Mouse (Mus musculus) forebrain, embryonic 12.5 days (tissue): ENCODE data around the gene Map4k2. TPM values are rescaled to one million over a fixed set of nuclear protein-coding genes. Genes with fewer than 3 reads are reported as not detected.

Source experiments
- ATAC-seq: fragments of 200-750 bp; cut with Nextera tagmentation; 2 replicates; pipeline ENCODE4 v1.8.0; 2017; ENCODE audit warnings: moderate TSS enrichment; ENCODE audit not compliant: low FRiP score
- H3K27ac ChIP-seq: fragments of 300-500 bp; sonication (generic); 2 replicates; pipeline ENCODE4 v1.5.1; 2016; ENCODE audit warnings: mild to moderate bottlenecking
- H3K27me3 ChIP-seq: fragments of 300-500 bp; sonication (generic); 2 replicates; pipeline ENCODE4 v1.6.1; 2016; ENCODE audit warnings: mild to moderate bottlenecking
- H3K36me3 ChIP-seq: fragments of 300-500 bp; sonication (generic); replicated peaks from 2 replicates; pipeline ENCODE4 v1.6.1; 2016; ENCODE audit warnings: mild to moderate bottlenecking
- H3K4me1 ChIP-seq: fragments of 300-500 bp; sonication (generic); 2 replicates; pipeline ENCODE4 v1.6.1; 2016
- H3K4me2 ChIP-seq: fragments of 300-500 bp; sonication (generic); 2 replicates; pipeline ENCODE4 v1.6.1; 2016; ENCODE audit warnings: mild to moderate bottlenecking, moderate library complexity
- H3K4me3 ChIP-seq: fragments of 300-500 bp; sonication (generic); replicated peaks from 2 replicates; pipeline ENCODE4 v1.5.1; 2016; ENCODE audit warnings: mild to moderate bottlenecking
- H3K9ac ChIP-seq: fragments of 300-500 bp; sonication (generic); 2 replicates; pipeline ENCODE4 v1.6.1; 2016; ENCODE audit warnings: mild to moderate bottlenecking
- H3K9me3 ChIP-seq: fragments of 300-500 bp; sonication (generic); 2 replicates; pipeline ENCODE4 v1.6.1; 2016
- WGBS: fragments of 180-500 bp; shearing (Covaris S2); methylation state at CpG from one replicate; pipeline ENCODE4 v1.1.7; 2016; 5-methylcytosine and 5-hydroxymethylcytosine counted together
- microRNA-seq: library from miRNA; unstranded; fragments of <30 nt; microRNA quantifications from one replicate; pipeline ENCODE4, GENCODE M21; 2017
- polyA plus RNA-seq: library from polyadenylated mRNA; unstranded; fragments of >200 nt; fragmentation: Nextera tagmentation; extraction: Ambion mirVana; gene quantifications from 2 replicates; pipeline ENCODE4 v1.2.1, GENCODE M21; 2016

Gene Map4k2
- polyA plus RNA-seq, 1 experiment from 2014 or later = 14.4 TPM

GRCm38 (mm10) chr19:6400096-6401086 lies 59.5 kb downstream of the Map4k2 start:
- 4% methylated on average over 29 of the region's 29 CpGs for WGBS
- peaks cover 49% of the 10 kb centered on the region for H3K4me1 ChIP-seq
- H3K4me3 ChIP-seq = peak overlapping the region; percentile 72
- ATAC-seq = no peak
- no peaks in the 10 kb centered on the region for H3K36me3 ChIP-seq
- peak overlapping the region; percentile 77 for H3K9ac ChIP-seq
- H3K27ac ChIP-seq = no peak overlapping the region
- H3K4me2 ChIP-seq = peak overlapping the region; percentile 100
- H3K9me3 ChIP-seq = no peaks in the 10 kb centered on the region
- peaks cover 64% of the 10 kb centered on the region for H3K27me3 ChIP-seq

GRCm38 (mm10) chr19:6401131-6401815 lies 60.3 kb downstream of the Map4k2 start:
- Histone ChIP-seq H3K4me2 (peak overlapping the region; percentile 56), H3K4me3 (peak overlapping the region; percentile 29), H3K27ac (no peak overlapping the region), H3K4me1 (peaks cover 49% of the 10 kb centered on the region), H3K27me3 (peaks cover 64% of the 10 kb centered on the region), H3K9me3 (no peaks in the 10 kb centered on the region), H3K9ac (peak overlapping the region; percentile 39), H3K36me3 (no peaks in the 10 kb centered on the region)
- 0 out of 2 replicates have a peak, but pooled peaks have one; percentile 18 for ATAC-seq
- under 1% methylated on average over 32 of the region's 32 CpGs for WGBS

- peak overlapping the region; percentile 39; the same call in 1 of the 2 replicates for H3K9ac ChIP-seq
- H3K4me2 ChIP-seq = peak overlapping the region; percentile 56
- peaks cover 49% of the 10 kb centered on the region for H3K4me1 ChIP-seq
- H3K27me3 ChIP-seq = peaks cover 61% of the 10 kb centered on the region
- H3K4me3 ChIP-seq = peak overlapping the region; percentile 29; the same call in 1 of the 2 replicates
- no peaks in the 10 kb centered on the region for H3K36me3 ChIP-seq
- ATAC-seq = no peak
- 17% methylated on average over 9 of the region's 9 CpGs for WGBS
- no peak overlapping the region for H3K27ac ChIP-seq
- no peaks in the 10 kb centered on the region for H3K9me3 ChIP-seq
These were observed 61.0 kb downstream of the Map4k2 start for GRCm38 (mm10) chr19:6401951-6402350.

DNA sequence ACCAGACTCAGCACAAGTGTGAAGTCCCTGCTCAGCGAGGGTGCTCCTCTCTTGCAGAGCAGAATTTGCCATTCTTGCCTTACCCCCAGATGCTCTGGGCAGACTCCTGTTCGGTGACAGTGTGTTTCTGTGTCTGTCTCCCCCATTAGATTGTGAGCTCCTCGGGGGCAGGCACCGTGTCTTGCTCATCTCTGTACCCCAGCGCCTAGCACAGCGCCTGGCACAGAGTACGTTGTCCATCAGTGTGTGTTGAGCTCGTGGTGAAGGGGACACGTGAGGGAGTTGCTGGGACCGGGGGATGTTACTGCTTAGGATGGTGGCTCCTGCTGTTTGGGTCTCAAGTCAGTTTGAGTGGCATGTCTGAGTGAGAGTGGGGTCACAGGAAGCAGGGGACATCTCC lies 62.9 kb downstream of the Map4k2 start:
- ATAC-seq = no peak
- Histone ChIP-seq H3K36me3 (no peaks in the 10 kb centered on the region), H3K9ac (no peak overlapping the region), H3K27me3 (peaks cover 48% of the 10 kb centered on the region), H3K9me3 (no peaks in the 10 kb centered on the region), H3K4me2 (no peak overlapping the region), H3K27ac (no peak overlapping the region), H3K4me1 (peaks cover 42% of the 10 kb centered on the region), H3K4me3 (no peak overlapping the region)
- WGBS = 88% methylated on average over 10 of the region's 10 CpGs

Small RNA genes within 50 kb of the gene (microRNA-seq; reads per million reads assigned to microRNA genes)
- gene Mir6989 = 1.9 reads per million

Other genes with a start within 250 kb of the Map4k2 start
- gene AC131692.1, start 246.7 kb upstream of the Map4k2 start, polyA plus RNA-seq = 0.42 and 0.62 TPM in 2 replicates
- 0.81 and 1.2 TPM in 2 replicates for gene Naaladl1, start 235.4 kb upstream of the Map4k2 start, polyA plus RNA-seq
- gene Sac3d1, start 222.5 kb upstream of the Map4k2 start, polyA plus RNA-seq = 55.2 and 56.6 TPM in 2 replicates
- 24.6 and 26.0 TPM in 2 replicates for gene Snx15, start 212.8 kb upstream of the Map4k2 start, polyA plus RNA-seq
- gene Batf2, start 200.2 kb upstream of the Map4k2 start, polyA plus RNA-seq = not detected in 2 replicates
- 77.4 and 80.5 TPM in 2 replicates for gene Arl2, start 199.6 kb upstream of the Map4k2 start, polyA plus RNA-seq
- not detected in 2 replicates for gene Majin, start 156.7 kb upstream of the Map4k2 start, polyA plus RNA-seq
- gene Gpha2, start 114.8 kb upstream of the Map4k2 start, polyA plus RNA-seq = 0.70 and 0.91 TPM in 2 replicates
- gene Ppp2r5b, start 105.3 kb upstream of the Map4k2 start, polyA plus RNA-seq = 51.8 and 52.4 TPM in 2 replicates
- gene Atg2a, start 99.5 kb upstream of the Map4k2 start, polyA plus RNA-seq = 12.0 and 14.2 TPM in 2 replicates
- 86.6 and 89.0 TPM in 2 replicates for gene Ehd1, start 64.4 kb upstream of the Map4k2 start, polyA plus RNA-seq
- gene Cdc42bpg, start 34.7 kb upstream of the Map4k2 start, polyA plus RNA-seq = 0.36 and 0.38 TPM in 2 replicates
- gene Men1, start 6.2 kb upstream of the Map4k2 start, polyA plus RNA-seq = 97.1 and 107 TPM in 2 replicates
- gene Sf1, start 22.6 kb downstream of the Map4k2 start, polyA plus RNA-seq = 204 and 221 TPM in 2 replicates
- 0.78 and 1.5 TPM in 2 replicates for gene Pygm, start 43.3 kb downstream of the Map4k2 start, polyA plus RNA-seq
- 13.1 and 15.1 TPM in 2 replicates for gene Rasgrp2, start 58.2 kb downstream of the Map4k2 start, polyA plus RNA-seq
- gene Nrxn2, start 77.6 kb downstream of the Map4k2 start, polyA plus RNA-seq = 17.1 and 17.6 TPM in 2 replicates
- gene Slc22a12, start 201.9 kb downstream of the Map4k2 start, polyA plus RNA-seq = not detected in 2 replicates